Mouse (Mus musculus): Measurements from ENCODE around the gene Cgnl1. TPM values are rescaled to one million over a fixed set of nuclear protein-coding genes. Genes with fewer than 3 reads are reported as not detected.

Cgnl1 gene
- polyA plus RNA-seq, 1 experiment from 2014 or later: 9.8 TPM

GRCm38 (mm10) chr9:71660540-71660939 is 110.9 kb downstream of the Cgnl1 start:
- no peak overlapping the region for H3K4me3 ChIP-seq (ENCODE audit: inconsistent target)
- no peaks in the 10 kb centered on the region for H3K36me3 ChIP-seq (ENCODE audit: inconsistent target)
- H3K27ac ChIP-seq: no peak overlapping the region
- H3K79me2 ChIP-seq (ENCODE audit: inconsistent target): no peaks in the 10 kb centered on the region
- WGBS (ENCODE audit: missing documents): 47% methylated on average over 9 of the region's 9 CpGs

GRCm38 (mm10) chr9:71659681-71660080 is 111.7 kb downstream of the Cgnl1 start:
- Histone ChIP-seq H3K79me2 (ENCODE audit: inconsistent target) (no peaks in the 10 kb centered on the region), H3K4me3 (ENCODE audit: inconsistent target) (no peak overlapping the region), H3K36me3 (ENCODE audit: inconsistent target) (no peaks in the 10 kb centered on the region), H3K27ac (no peak overlapping the region)
- WGBS (ENCODE audit: missing documents): 93% methylated on average over 5 of the region's 5 CpGs

GRCm38 (mm10) chr9:71657199-71657598 is 114.2 kb downstream of the Cgnl1 start:
- H3K36me3 ChIP-seq (ENCODE audit: inconsistent target): no peaks in the 10 kb centered on the region
- 100% methylated on average over 1 of the region's 1 CpGs for WGBS (ENCODE audit: missing documents)
- H3K4me3 ChIP-seq (ENCODE audit: inconsistent target): no peak overlapping the region
- H3K79me2 ChIP-seq (ENCODE audit: inconsistent target): no peaks in the 10 kb centered on the region
- H3K27ac ChIP-seq: no peak overlapping the region

DNA sequence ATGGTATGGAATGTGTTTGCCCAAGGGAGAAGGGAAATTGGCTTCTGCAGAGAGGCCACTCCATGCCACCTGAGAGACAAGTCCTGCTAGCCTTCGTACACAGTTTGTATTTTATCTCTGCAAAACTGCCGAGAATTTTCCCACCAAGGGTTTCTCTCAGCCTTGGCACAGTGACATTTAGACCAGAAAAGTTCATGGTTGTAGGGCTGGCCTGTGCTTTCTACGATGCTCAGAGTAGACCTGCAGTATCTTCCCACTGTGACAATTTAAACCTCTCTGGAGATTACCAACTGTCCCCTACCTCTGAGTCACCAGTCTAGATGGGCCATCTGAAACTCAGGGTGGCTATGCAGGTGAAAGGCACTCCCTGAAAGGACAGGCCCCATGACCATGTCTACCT is 116.5 kb downstream of the Cgnl1 start:
- Histone ChIP-seq H3K27ac (no peak overlapping the region), H3K4me3 (ENCODE audit: inconsistent target) (no peak overlapping the region), H3K79me2 (ENCODE audit: inconsistent target) (no peaks in the 10 kb centered on the region), H3K36me3 (ENCODE audit: inconsistent target) (no peaks in the 10 kb centered on the region)
- 88% methylated on average over 3 of the region's 3 CpGs for WGBS (ENCODE audit: missing documents)

DNA sequence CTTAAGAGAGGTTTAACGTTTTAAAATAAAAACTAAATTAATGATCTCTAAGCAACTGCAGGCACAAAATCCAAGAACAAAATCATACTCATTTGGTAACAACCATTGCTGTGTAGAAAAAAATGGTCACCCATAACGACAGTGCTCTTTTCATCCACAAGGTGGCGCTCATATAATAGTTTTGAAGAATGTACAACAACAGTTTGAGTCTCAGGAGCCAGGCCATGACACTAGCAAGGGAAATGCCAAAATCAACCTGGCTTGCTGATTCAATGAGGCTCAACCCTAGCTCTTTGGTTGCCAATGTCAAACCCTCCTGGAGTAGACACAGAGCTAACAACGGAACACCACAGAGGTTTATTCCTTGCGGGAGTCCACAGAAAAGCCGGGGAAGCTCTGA is 125.3 kb downstream of the Cgnl1 start:
- H3K27ac ChIP-seq: no peak overlapping the region
- 45% methylated on average over 6 of the region's 6 CpGs for WGBS (ENCODE audit: missing documents)
- no peaks in the 10 kb centered on the region for H3K79me2 ChIP-seq (ENCODE audit: inconsistent target)
- no peak overlapping the region for H3K4me3 ChIP-seq (ENCODE audit: inconsistent target)
- H3K36me3 ChIP-seq (ENCODE audit: inconsistent target): no peaks in the 10 kb centered on the region

DNA sequence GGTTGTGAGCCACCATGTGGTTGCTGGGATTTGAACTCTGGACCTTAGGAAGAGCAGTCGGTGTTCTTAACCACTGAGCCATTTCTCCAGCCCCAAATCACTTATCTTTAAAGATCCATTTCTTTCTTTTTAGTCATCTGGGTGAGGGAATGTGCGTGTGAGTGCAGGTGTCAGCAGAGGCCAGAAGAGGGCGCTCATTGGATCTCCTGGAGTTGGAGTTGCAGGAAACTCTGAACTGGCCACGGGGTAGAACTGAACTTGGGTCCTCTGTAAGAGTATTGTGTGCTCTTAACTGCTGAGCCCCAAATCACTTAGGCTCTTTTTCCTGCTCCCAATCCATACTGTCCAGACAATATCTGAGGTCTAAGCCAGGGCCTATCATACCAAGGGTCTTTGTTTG is 127.8 kb downstream of the Cgnl1 start:
- 94% methylated on average over 4 of the region's 4 CpGs for WGBS (ENCODE audit: missing documents)
- no peak overlapping the region for H3K27ac ChIP-seq
- H3K36me3 ChIP-seq (ENCODE audit: inconsistent target): no peaks in the 10 kb centered on the region
- no peaks in the 10 kb centered on the region for H3K79me2 ChIP-seq (ENCODE audit: inconsistent target)
- H3K4me3 ChIP-seq (ENCODE audit: inconsistent target): no peak overlapping the region

DNA sequence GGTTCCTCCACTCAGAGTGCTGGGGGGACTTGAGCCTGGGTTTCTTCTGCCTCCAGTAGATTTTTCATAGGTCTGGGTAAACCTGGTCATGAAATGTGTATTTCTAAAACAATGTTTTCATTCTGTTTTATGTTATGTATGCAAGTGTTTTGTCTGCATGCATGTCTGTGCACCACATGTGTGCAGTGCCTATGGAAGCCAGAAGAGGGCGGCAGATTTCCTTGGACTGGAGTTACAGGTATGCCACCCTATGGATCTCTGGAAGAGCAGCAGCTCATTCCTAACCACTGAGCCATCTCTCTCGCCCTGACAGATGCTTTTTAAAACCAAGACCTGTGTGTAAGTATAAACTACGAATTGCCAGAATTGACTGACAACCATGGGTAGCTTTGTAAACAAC is 129.1 kb downstream of the Cgnl1 start:
- H3K27ac ChIP-seq: no peak overlapping the region
- no peaks in the 10 kb centered on the region for H3K36me3 ChIP-seq (ENCODE audit: inconsistent target)
- H3K79me2 ChIP-seq (ENCODE audit: inconsistent target): no peaks in the 10 kb centered on the region
- 95% methylated on average over 2 of the region's 3 CpGs for WGBS (ENCODE audit: missing documents)
- H3K4me3 ChIP-seq (ENCODE audit: inconsistent target): no peak overlapping the region

GRCm38 (mm10) chr9:71640361-71640927 is 131.0 kb downstream of the Cgnl1 start:
- H3K4me3 ChIP-seq (ENCODE audit: inconsistent target): no peak overlapping the region
- no peaks in the 10 kb centered on the region for H3K36me3 ChIP-seq (ENCODE audit: inconsistent target)
- H3K27ac ChIP-seq: no peak overlapping the region
- 96% methylated on average over 4 of the region's 4 CpGs for WGBS (ENCODE audit: missing documents)
- no peaks in the 10 kb centered on the region for H3K79me2 ChIP-seq (ENCODE audit: inconsistent target)

DNA sequence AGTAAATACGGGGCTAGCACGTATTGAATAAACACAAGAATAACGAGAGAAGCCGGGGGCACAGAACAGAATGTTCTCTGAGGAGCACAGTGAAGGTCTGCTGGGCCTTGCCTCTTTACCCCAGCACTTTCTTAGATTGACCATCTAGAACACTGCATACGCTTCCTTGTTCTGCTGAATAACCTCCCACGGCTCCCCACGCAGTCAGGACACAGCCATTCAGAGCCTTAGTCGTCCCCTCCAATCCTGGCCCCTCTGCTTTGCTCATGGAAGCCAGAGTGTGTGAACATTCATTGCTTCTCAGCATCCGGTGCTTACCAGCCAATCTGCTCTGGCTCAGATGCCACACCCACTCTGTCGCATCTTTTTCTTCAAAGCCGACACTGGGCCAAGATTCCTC is 133.2 kb downstream of the Cgnl1 start:
- WGBS (ENCODE audit: missing documents): 94% methylated on average over 11 of the region's 11 CpGs
- Histone ChIP-seq H3K36me3 (ENCODE audit: inconsistent target) (no peaks in the 10 kb centered on the region), H3K79me2 (ENCODE audit: inconsistent target) (no peaks in the 10 kb centered on the region), H3K4me3 (ENCODE audit: inconsistent target) (no peak overlapping the region), H3K27ac (no peak overlapping the region)

DNA sequence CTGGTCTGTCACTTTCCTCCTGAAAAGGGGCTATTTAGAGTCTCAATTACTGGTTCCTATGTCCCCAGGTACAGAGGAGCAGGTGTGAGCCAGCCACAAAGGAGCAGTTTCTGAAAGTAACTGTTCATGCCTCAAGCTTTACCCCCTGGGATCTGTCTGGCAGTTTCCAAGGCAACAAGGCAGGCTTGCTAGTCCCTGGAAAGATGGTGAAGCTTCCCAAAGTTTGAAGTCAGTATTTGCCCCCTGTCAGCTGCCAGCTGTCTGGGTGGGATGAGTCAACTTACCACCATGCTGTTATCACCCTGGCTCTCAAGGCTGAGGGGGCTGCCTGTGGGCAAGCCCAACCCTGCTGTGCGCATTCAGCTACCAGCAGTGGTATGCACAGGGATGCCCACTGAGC is 134.5 kb downstream of the Cgnl1 start:
- Histone ChIP-seq H3K36me3 (ENCODE audit: inconsistent target) (no peaks in the 10 kb centered on the region), H3K27ac (no peak overlapping the region), H3K79me2 (ENCODE audit: inconsistent target) (no peaks in the 10 kb centered on the region), H3K4me3 (ENCODE audit: inconsistent target) (no peak overlapping the region)
- WGBS (ENCODE audit: missing documents): 100% methylated on average over 1 of the region's 1 CpGs

GRCm38 (mm10) chr9:71635627-71636026 is 135.8 kb downstream of the Cgnl1 start:
- H3K4me3 ChIP-seq (ENCODE audit: inconsistent target): no peak overlapping the region
- H3K27ac ChIP-seq: no peak overlapping the region
- no peaks in the 10 kb centered on the region for H3K36me3 ChIP-seq (ENCODE audit: inconsistent target)
- 57% methylated on average over 1 of the region's 1 CpGs for WGBS (ENCODE audit: missing documents)
- H3K79me2 ChIP-seq (ENCODE audit: inconsistent target): no peaks in the 10 kb centered on the region

DNA sequence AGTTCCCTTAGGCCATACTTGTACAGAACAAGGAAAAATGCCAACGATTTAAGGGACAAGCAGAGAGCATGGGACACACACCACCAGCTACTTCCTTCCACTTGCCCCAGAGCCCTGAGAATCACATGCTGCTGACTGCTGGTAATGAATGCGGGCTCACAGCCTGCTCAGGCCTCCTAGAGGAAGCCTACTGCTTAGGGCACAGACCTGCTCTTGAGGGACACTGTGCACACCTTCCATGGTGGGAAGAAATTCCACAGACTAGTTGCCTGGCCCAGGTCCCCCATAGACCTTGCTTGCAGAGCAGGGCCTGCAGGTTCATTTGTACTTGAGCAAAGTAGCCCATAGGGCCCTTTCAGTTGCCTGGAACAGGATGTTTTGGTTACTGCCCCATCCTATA is 136.5 kb downstream of the Cgnl1 start:
- H3K27ac ChIP-seq: no peak overlapping the region
- 96% methylated on average over 2 of the region's 2 CpGs for WGBS (ENCODE audit: missing documents)

GRCm38 (mm10) chr9:71628921-71629320 is 142.5 kb downstream of the Cgnl1 start:
- 89% methylated on average over 6 of the region's 6 CpGs for WGBS (ENCODE audit: missing documents)
- Histone ChIP-seq H3K79me2 (ENCODE audit: inconsistent target) (no peaks in the 10 kb centered on the region), H3K27ac (no peak overlapping the region), H3K36me3 (ENCODE audit: inconsistent target) (no peaks in the 10 kb centered on the region), H3K4me3 (ENCODE audit: inconsistent target) (no peak overlapping the region)

More for the DNA sequence above, 136.5 kb downstream of the Cgnl1 start:
- no peaks in the 10 kb centered on the region for H3K79me2 ChIP-seq (ENCODE audit: inconsistent target)
- no peak overlapping the region for H3K4me3 ChIP-seq (ENCODE audit: inconsistent target)
- no peaks in the 10 kb centered on the region for H3K36me3 ChIP-seq (ENCODE audit: inconsistent target)

- Histone ChIP-seq H3K4me3 (ENCODE audit: inconsistent target) (no peak overlapping the region), H3K79me2 (ENCODE audit: inconsistent target) (no peaks in the 10 kb centered on the region), H3K27ac (no peak overlapping the region), H3K36me3 (ENCODE audit: inconsistent target) (no peaks in the 10 kb centered on the region)
- 86% methylated on average over 6 of the region's 6 CpGs for WGBS (ENCODE audit: missing documents)
Observed at GRCm38 (mm10) chr9:71628286-71628685, 143.1 kb downstream of the Cgnl1 start.

DNA sequence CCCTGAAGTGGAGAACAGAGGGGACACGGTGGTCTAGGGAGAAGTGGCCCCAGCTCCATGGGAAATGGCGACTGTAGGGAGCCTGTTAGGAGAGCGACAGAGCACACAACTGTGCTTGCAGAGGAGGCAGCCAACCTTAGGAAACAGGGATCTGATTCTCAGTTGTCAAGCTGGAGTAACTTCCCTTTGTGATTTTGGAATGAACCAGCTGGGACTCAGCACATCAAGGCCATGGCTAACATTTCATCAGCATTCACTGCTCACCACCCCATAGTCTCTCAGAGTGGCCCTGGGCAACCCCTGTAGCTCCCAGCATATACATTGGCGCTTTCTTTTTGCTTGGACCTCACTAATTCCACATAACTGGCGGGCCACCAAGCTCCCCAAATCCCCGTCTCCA is 145.4 kb downstream of the Cgnl1 start:
- no peaks in the 10 kb centered on the region for H3K79me2 ChIP-seq (ENCODE audit: inconsistent target)
- 94% methylated on average over 6 of the region's 6 CpGs for WGBS (ENCODE audit: missing documents)
- no peak overlapping the region for H3K4me3 ChIP-seq (ENCODE audit: inconsistent target)
- H3K27ac ChIP-seq: no peak overlapping the region
- no peaks in the 10 kb centered on the region for H3K36me3 ChIP-seq (ENCODE audit: inconsistent target)

- WGBS (ENCODE audit: missing documents): 45% methylated on average over 10 of the region's 10 CpGs
- H3K79me2 ChIP-seq (ENCODE audit: inconsistent target): no peaks in the 10 kb centered on the region
- H3K27ac ChIP-seq: no peak overlapping the region
- no peak overlapping the region for H3K4me3 ChIP-seq (ENCODE audit: inconsistent target)
- H3K36me3 ChIP-seq (ENCODE audit: inconsistent target): no peaks in the 10 kb centered on the region
Observed at GRCm38 (mm10) chr9:71624793-71625495, 146.5 kb downstream of the Cgnl1 start.

All from macrophage (primary cell).